Mouse (Mus musculus): ENCODE measurements around the gene Cnot10. TPM values are rescaled to one million over a fixed set of nuclear protein-coding genes. Genes with fewer than 3 reads are reported as not detected.
A peak's percentile ranks its signal among the peaks of the same experiment; 100 is the strongest.

The Cnot10 gene
- total RNA-seq (2018; cell fraction: chromatin; rRNA removed) = 100 to 1,000 TPM in 3 of 26 experiments, 10 to 100 TPM in 23; 17.9 to 122 (median 64.2) TPM
- 10 to 100 TPM in 24 of 26 experiments, 1 to 10 TPM in 2; 9.1 to 16.0 (median 12.5) TPM for total RNA-seq (2018; cell fraction: cytosol; rRNA removed)
- 10 to 100 TPM; 11.2 to 73.7 (median 30.4) TPM for total RNA-seq (2018; cell fraction: nucleus; rRNA removed)
- polyA plus RNA-seq (2018) = 13.8 to 17.7 TPM (median 14.6 TPM) in 3 replicates

- Histone ChIP-seq H3K36me3 (ENCODE audit: inconsistent target) (no peaks in the 10 kb centered on the region), H3K27ac (peak within 1 kb of the TSS; percentile 46), H3K4me3 (ENCODE audit: inconsistent target) (peak within 1 kb of the TSS; percentile 78), H3K79me2 (ENCODE audit: inconsistent target) (peaks cover 45% of the 10 kb centered on the region)
- 5% methylated on average over 51 of the region's 51 CpGs for WGBS (ENCODE audit: missing documents)
These were observed at the start of gene Cnot10 for GRCm38 (mm10) chr9:114639839-114640646. Gene Cnot10 (minus strand): TSS chr9:114640184.

- Histone ChIP-seq H3K4me3 (ENCODE audit: inconsistent target) (peak overlapping the region; percentile 54), H3K36me3 (ENCODE audit: inconsistent target) (no peaks in the 10 kb centered on the region; the same call in 1 of the 2 replicates), H3K27ac (peak overlapping the region; percentile 46; the same call in 1 of the 2 replicates), H3K79me2 (ENCODE audit: inconsistent target) (peaks cover 45% of the 10 kb centered on the region)
- 2% methylated on average over 50 of the region's 50 CpGs for WGBS (ENCODE audit: missing documents)
These were observed 49.0 kb upstream of the Cnot10 start for GRCm38 (mm10) chr9:114688953-114689407.

GRCm38 (mm10) chr9:114688252-114688952 lies 48.4 kb upstream of the Cnot10 start, which contains the start of gene Dync1li1:
Gene Dync1li1 (plus strand): TSS chr9:114688790.
- Histone ChIP-seq H3K27ac (peak within 1 kb of the TSS; percentile 54), H3K36me3 (ENCODE audit: inconsistent target) (no peaks in the 10 kb centered on the region), H3K79me2 (ENCODE audit: inconsistent target) (peaks cover 39% of the 10 kb centered on the region), H3K4me3 (ENCODE audit: inconsistent target) (peak within 1 kb of the TSS; percentile 59)
- WGBS (ENCODE audit: missing documents) = 1% methylated on average over 55 of the region's 57 CpGs

- H3K79me2 ChIP-seq (ENCODE audit: inconsistent target) = peaks cover 32% of the 10 kb centered on the region
- peak overlapping the region; percentile 59; the same call in 1 of the 2 replicates for H3K4me3 ChIP-seq (ENCODE audit: inconsistent target)
- 86% methylated on average over 13 of the region's 13 CpGs for WGBS (ENCODE audit: missing documents)
- no peaks in the 10 kb centered on the region for H3K36me3 ChIP-seq (ENCODE audit: inconsistent target)
- H3K27ac ChIP-seq = no peak overlapping the region
These were observed 47.7 kb upstream of the Cnot10 start for GRCm38 (mm10) chr9:114687639-114688038.

- Histone ChIP-seq H3K36me3 (ENCODE audit: inconsistent target) (no peaks in the 10 kb centered on the region), H3K27ac (no peak overlapping the region), H3K79me2 (ENCODE audit: inconsistent target) (peaks cover 18% of the 10 kb centered on the region), H3K4me3 (ENCODE audit: inconsistent target) (no peak overlapping the region)
- 64% methylated on average over 7 of the region's 7 CpGs for WGBS (ENCODE audit: missing documents)
These were observed 46.3 kb upstream of the Cnot10 start for GRCm38 (mm10) chr9:114686245-114686644.

GRCm38 (mm10) chr9:114682193-114682592 lies 42.2 kb upstream of the Cnot10 start:
- WGBS (ENCODE audit: missing documents) = 37% methylated on average over 4 of the region's 4 CpGs
- H3K79me2 ChIP-seq (ENCODE audit: inconsistent target) = no peaks in the 10 kb centered on the region
- H3K27ac ChIP-seq = no peak overlapping the region
- H3K36me3 ChIP-seq (ENCODE audit: inconsistent target) = no peaks in the 10 kb centered on the region
- no peak overlapping the region for H3K4me3 ChIP-seq (ENCODE audit: inconsistent target)

- Histone ChIP-seq H3K79me2 (ENCODE audit: inconsistent target) (no peaks in the 10 kb centered on the region), H3K4me3 (ENCODE audit: inconsistent target) (no peak overlapping the region), H3K36me3 (ENCODE audit: inconsistent target) (no peaks in the 10 kb centered on the region), H3K27ac (no peak overlapping the region)
- WGBS (ENCODE audit: missing documents) = 94% methylated on average over 6 of the region's 6 CpGs
These were observed 40.5 kb upstream of the Cnot10 start for GRCm38 (mm10) chr9:114680531-114680930.

- H3K4me3 ChIP-seq (ENCODE audit: inconsistent target) = no peak overlapping the region
- no peaks in the 10 kb centered on the region for H3K79me2 ChIP-seq (ENCODE audit: inconsistent target)
- H3K36me3 ChIP-seq (ENCODE audit: inconsistent target) = no peaks in the 10 kb centered on the region
- H3K27ac ChIP-seq = no peak overlapping the region
- 53% methylated on average over 5 of the region's 5 CpGs for WGBS (ENCODE audit: missing documents)
These were observed 40.0 kb upstream of the Cnot10 start for GRCm38 (mm10) chr9:114679944-114680343.

- Histone ChIP-seq H3K36me3 (ENCODE audit: inconsistent target) (no peaks in the 10 kb centered on the region), H3K79me2 (ENCODE audit: inconsistent target) (no peaks in the 10 kb centered on the region), H3K4me3 (ENCODE audit: inconsistent target) (no peak overlapping the region), H3K27ac (no peak overlapping the region)
- 59% methylated on average over 5 of the region's 5 CpGs for WGBS (ENCODE audit: missing documents)
These were observed 38.6 kb upstream of the Cnot10 start for GRCm38 (mm10) chr9:114678576-114678975.

GRCm38 (mm10) chr9:114673626-114674025 lies 33.6 kb upstream of the Cnot10 start:
- Histone ChIP-seq H3K27ac (0 out of 2 replicates have a peak overlapping the region, but pooled peaks have one; percentile 12), H3K79me2 (ENCODE audit: inconsistent target) (no peaks in the 10 kb centered on the region), H3K4me3 (ENCODE audit: inconsistent target) (no peak overlapping the region), H3K36me3 (ENCODE audit: inconsistent target) (no peaks in the 10 kb centered on the region)
- WGBS (ENCODE audit: missing documents) = 59% methylated on average over 2 of the region's 2 CpGs

- peak overlapping the region; percentile 2; the same call in 1 of the 2 replicates for H3K4me3 ChIP-seq (ENCODE audit: inconsistent target)
- H3K27ac ChIP-seq = 0 out of 2 replicates have a peak overlapping the region, but pooled peaks have one; percentile 12
- WGBS (ENCODE audit: missing documents) = 12% methylated on average over 20 of the region's 24 CpGs
- H3K36me3 ChIP-seq (ENCODE audit: inconsistent target) = no peaks in the 10 kb centered on the region
- no peaks in the 10 kb centered on the region for H3K79me2 ChIP-seq (ENCODE audit: inconsistent target)
These were observed 32.9 kb upstream of the Cnot10 start for GRCm38 (mm10) chr9:114672703-114673561.

- no peaks in the 10 kb centered on the region for H3K36me3 ChIP-seq (ENCODE audit: inconsistent target)
- WGBS (ENCODE audit: missing documents) = 100% methylated on average over 1 of the region's 1 CpGs
- H3K27ac ChIP-seq = no peak overlapping the region
These were observed 32.0 kb upstream of the Cnot10 start for GRCm38 (mm10) chr9:114671946-114672345.

GRCm38 (mm10) chr9:114669011-114669410 lies 29.0 kb upstream of the Cnot10 start:
- no peak overlapping the region for H3K27ac ChIP-seq
- no peaks in the 10 kb centered on the region for H3K36me3 ChIP-seq (ENCODE audit: inconsistent target)
- H3K79me2 ChIP-seq (ENCODE audit: inconsistent target) = no peaks in the 10 kb centered on the region
- H3K4me3 ChIP-seq (ENCODE audit: inconsistent target) = no peak overlapping the region
- 87% methylated on average over 5 of the region's 5 CpGs for WGBS (ENCODE audit: missing documents)

More at GRCm38 (mm10) chr9:114671946-114672345, 32.0 kb upstream of the Cnot10 start:
- H3K4me3 ChIP-seq (ENCODE audit: inconsistent target) = no peak overlapping the region
- no peaks in the 10 kb centered on the region for H3K79me2 ChIP-seq (ENCODE audit: inconsistent target)

GRCm38 (mm10) chr9:114668047-114668446 lies 28.1 kb upstream of the Cnot10 start:
- no peak overlapping the region for H3K27ac ChIP-seq
- no peaks in the 10 kb centered on the region for H3K36me3 ChIP-seq (ENCODE audit: inconsistent target)
- H3K4me3 ChIP-seq (ENCODE audit: inconsistent target) = no peak overlapping the region
- no peaks in the 10 kb centered on the region for H3K79me2 ChIP-seq (ENCODE audit: inconsistent target)
- WGBS (ENCODE audit: missing documents) = 75% methylated on average over 4 of the region's 4 CpGs
